Mouse (Mus musculus): ENCODE results near the gene Lypd3.
A peak's percentile ranks its signal among the peaks of the same experiment; 100 is the strongest.

Gene Lypd3

GRCm38 (mm10) chr7:24636264-24636663 lies at the start of gene Lypd3:
Gene Lypd3 (plus strand): TSS chr7:24636550.
- DNase-seq: no peak

GRCm38 (mm10) chr7:24586828-24587227 lies 49.5 kb upstream of the Lypd3 start:
- DNase-seq: no peak

GRCm38 (mm10) chr7:24587330-24588105 lies 48.8 kb upstream of the Lypd3 start, which contains the start of the genes Ethe1 and Zfp575:
Gene Ethe1 (plus strand): TSS chr7:24587543.
Gene Zfp575 (minus strand): TSS chr7:24587641.
- peak; percentile 74 for DNase-seq

GRCm38 (mm10) chr7:24588336-24588735 lies 48.0 kb upstream of the Lypd3 start:
- DNase-seq: peak; percentile 30

GRCm38 (mm10) chr7:24591735-24592134 lies 44.6 kb upstream of the Lypd3 start:
- no peak for DNase-seq

- DNase-seq: no peak
Measured at GRCm38 (mm10) chr7:24592163-24592562, 44.2 kb upstream of the Lypd3 start.

- DNase-seq: no peak
Measured at GRCm38 (mm10) chr7:24592781-24593180, 43.6 kb upstream of the Lypd3 start.

- DNase-seq: peak; percentile 86
Measured at GRCm38 (mm10) chr7:24593621-24594308, 42.6 kb upstream of the Lypd3 start.

GRCm38 (mm10) chr7:24594309-24594803 lies 42.0 kb upstream of the Lypd3 start:
- DNase-seq: no peak

GRCm38 (mm10) chr7:24595464-24595863 lies 40.9 kb upstream of the Lypd3 start:
- no peak for DNase-seq

- no peak for DNase-seq
Measured at GRCm38 (mm10) chr7:24598121-24598520, 38.2 kb upstream of the Lypd3 start.

- DNase-seq: peak; percentile 50
Measured at GRCm38 (mm10) chr7:24599211-24600067, 36.9 kb upstream of the Lypd3 start.

- DNase-seq: peak; percentile 96
Measured at GRCm38 (mm10) chr7:24600941-24601597, 35.3 kb upstream of the Lypd3 start.

GRCm38 (mm10) chr7:24605561-24605960 lies 30.8 kb upstream of the Lypd3 start:
- no peak for DNase-seq

GRCm38 (mm10) chr7:24606046-24606445 lies 30.3 kb upstream of the Lypd3 start:
- DNase-seq: no peak

- peak; percentile 88 for DNase-seq
Measured at GRCm38 (mm10) chr7:24608017-24608416, 28.3 kb upstream of the Lypd3 start.

- peak; percentile 83 for DNase-seq
Measured at GRCm38 (mm10) chr7:24608561-24608960, 27.8 kb upstream of the Lypd3 start.

GRCm38 (mm10) chr7:24610144-24610878 lies 26.0 kb upstream of the Lypd3 start, which contains the start of gene Phldb3:
Gene Phldb3 (plus strand): TSS chr7:24610763.
- peak; percentile 74 for DNase-seq

GRCm38 (mm10) chr7:24610879-24611494 lies 25.4 kb upstream of the Lypd3 start:
- DNase-seq: peak; percentile 97

GRCm38 (mm10) chr7:24611709-24612108 lies 24.6 kb upstream of the Lypd3 start:
- DNase-seq: no peak

- peak; percentile 38 for DNase-seq
Measured at GRCm38 (mm10) chr7:24612308-24612910, 23.9 kb upstream of the Lypd3 start.
